Mouse (Mus musculus) MEL (cell line): ENCODE data around the gene Chchd1. TPM values are rescaled to one million over a fixed set of nuclear protein-coding genes. Genes with fewer than 3 reads are reported as not detected.

Experiments
- DNase-seq: peaks from one replicate; pipeline ENCODE4 v3.0.0; 2011; ENCODE audit warnings: low read depth, low spot score
- H3K27ac ChIP-seq: 2 replicates; pipeline ENCODE4 v1.5.1; 2012; ENCODE audit warnings: low read depth, mild to moderate bottlenecking, control low read depth, low read length, moderate library complexity; ENCODE audit not compliant: control insufficient read depth
- H3K27me3 ChIP-seq, 2 experiments: fragments of 150-350 bp in 1 of 2; sonication (generic) in 1 of 2; 2 replicates each; pipeline ENCODE4 v1.6.1; 2012; ENCODE audit warnings: low read length in 2 of 2, mild to moderate bottlenecking in 2 of 2, improper control_type of control experiment in 1 of 2, moderate library complexity in 1 of 2; ENCODE audit not compliant: insufficient read depth in 2 of 2, control insufficient read depth in 1 of 2
- H3K36me3 ChIP-seq, 2 experiments: 2 replicates each; pipeline ENCODE4 v1.6.1; 2012 to 2014; ENCODE audit warnings: low read length in 2 of 2, improper control_type of control experiment in 1 of 2, inconsistent platforms in 1 of 2, mild to moderate bottlenecking in 1 of 2; ENCODE audit not compliant: insufficient read depth in 2 of 2, control insufficient read depth in 1 of 2
- H3K4me1 ChIP-seq, 2 experiments: fragments of 150-350 bp in 1 of 2; sonication (generic) in 1 of 2; 2 replicates each; pipeline ENCODE4 v1.6.1; 2012; ENCODE audit warnings: low read length in 2 of 2, improper control_type of control experiment in 1 of 2, mild to moderate bottlenecking in 1 of 2; ENCODE audit not compliant: insufficient read depth in 2 of 2, control insufficient read depth in 1 of 2
- H3K4me3 ChIP-seq, 2 experiments: fragments of 150-350 bp in 1 of 2; sonication (generic) in 1 of 2; 2 replicates each; pipeline ENCODE4 v1.5.1; 2012; ENCODE audit warnings: low read depth in 2 of 2, low read length in 2 of 2, mild to moderate bottlenecking in 2 of 2, moderate library complexity in 2 of 2, control low read depth in 1 of 2, improper control_type of control experiment in 1 of 2; ENCODE audit not compliant: control insufficient read depth in 1 of 2, insufficient read depth in 1 of 2
- H3K79me2 ChIP-seq: 2 replicates; pipeline ENCODE4 v1.6.1; 2012; ENCODE audit warnings: mild to moderate bottlenecking, low read length, moderate library complexity; ENCODE audit not compliant: control insufficient read depth, poor library complexity, insufficient read depth
- H3K9ac ChIP-seq: 2 replicates; pipeline ENCODE4 v1.6.1; 2012; ENCODE audit warnings: low read depth, mild to moderate bottlenecking, control low read depth, low read length, moderate library complexity; ENCODE audit not compliant: control insufficient read depth, poor library complexity, severe bottlenecking
- H3K9me3 ChIP-seq: fragments of 150-350 bp; sonication (generic); replicated peaks from 2 replicates; pipeline ENCODE4 v1.6.1; 2012; ENCODE audit warnings: mild to moderate bottlenecking, low read length, improper control_type of control experiment, moderate library complexity; ENCODE audit not compliant: insufficient read depth
- CTCF ChIP-seq, 3 experiments: IDR thresholded peaks in 2 of 3; conservative IDR thresholded peaks in 1 of 3; 2 replicates each; pipeline ENCODE4 v1.5.1; 2011 to 2012; ENCODE audit warnings: low read length in 3 of 3, low read depth in 2 of 3, mild to moderate bottlenecking in 2 of 3, improper control_type of control experiment in 1 of 3, inconsistent platforms in 1 of 3, mixed read lengths in 1 of 3, moderate library complexity in 1 of 3; ENCODE audit not compliant: control insufficient read depth in 1 of 3, insufficient read depth in 1 of 3, poor library complexity in 1 of 3, severe bottlenecking in 1 of 3
- E2F4 ChIP-seq: IDR thresholded peaks from 2 replicates; pipeline ENCODE4 v1.6.1; 2011; ENCODE audit warnings: low read depth, low read length, improper control_type of control experiment, borderline replicate concordance
- ELF1 ChIP-seq: IDR thresholded peaks from 2 replicates; pipeline ENCODE4 v1.6.1; 2014; ENCODE audit warnings: low read depth, mild to moderate bottlenecking, inconsistent platforms, low read length, improper control_type of control experiment, moderate library complexity
- EP300 ChIP-seq, 2 experiments: IDR thresholded peaks; 2 replicates each; pipeline ENCODE4 v1.6.1; 2011; ENCODE audit warnings: improper control_type of control experiment in 2 of 2, low read length in 2 of 2, low read depth in 1 of 2, mild to moderate bottlenecking in 1 of 2
- ETS1 ChIP-seq: IDR thresholded peaks from 2 replicates; pipeline ENCODE4 v1.6.1; 2012; ENCODE audit warnings: low read depth, mild to moderate bottlenecking, inconsistent platforms, low read length, improper control_type of control experiment, moderate library complexity
- GABPA ChIP-seq: IDR thresholded peaks from 2 replicates; pipeline ENCODE4 v1.6.1; 2012; ENCODE audit warnings: low read depth, mild to moderate bottlenecking, inconsistent platforms, low read length, improper control_type of control experiment, moderate library complexity
- HCFC1 ChIP-seq: IDR thresholded peaks from 2 replicates; pipeline ENCODE4 v1.6.1; 2012; ENCODE audit warnings: low read depth, mild to moderate bottlenecking, inconsistent platforms, low read length, improper control_type of control experiment, moderate library complexity
- JUND ChIP-seq: IDR thresholded peaks from 2 replicates; pipeline ENCODE4 v1.6.1; 2011; ENCODE audit warnings: low read depth, mild to moderate bottlenecking, improper control_type of control experiment, low read length
- KAT2A ChIP-seq: conservative IDR thresholded peaks from 2 replicates; pipeline ENCODE4 v1.6.1; 2012; ENCODE audit warnings: low read depth, low read length, improper control_type of control experiment, inconsistent platforms
- MAFK ChIP-seq: IDR thresholded peaks from 2 replicates; pipeline ENCODE4 v1.6.1; 2011; ENCODE audit warnings: low read depth, mild to moderate bottlenecking, low read length, improper control_type of control experiment, borderline replicate concordance
- MAX ChIP-seq: IDR thresholded peaks from 2 replicates; pipeline ENCODE4 v1.6.1; 2011; ENCODE audit warnings: low read length, improper control_type of control experiment
- MXI1 ChIP-seq: IDR thresholded peaks from 2 replicates; pipeline ENCODE4 v1.6.1; 2011; ENCODE audit warnings: mild to moderate bottlenecking, low read depth, low read length, improper control_type of control experiment
- NRF1 ChIP-seq: IDR thresholded peaks from 2 replicates; pipeline ENCODE4 v1.6.1; 2014; ENCODE audit warnings: low read depth, mild to moderate bottlenecking, inconsistent platforms, low read length, improper control_type of control experiment, moderate library complexity; ENCODE audit not compliant: poor library complexity, insufficient read depth, severe bottlenecking
- POLR2A ChIP-seq, 2 experiments: IDR thresholded peaks; 2 replicates each; pipeline ENCODE4 v1.6.1; 2011 to 2012; ENCODE audit warnings: low read length in 2 of 2, mild to moderate bottlenecking in 2 of 2, control low read depth in 1 of 2, improper control_type of control experiment in 1 of 2, low read depth in 1 of 2, moderate library complexity in 1 of 2; ENCODE audit not compliant: control insufficient read depth in 1 of 2, insufficient read depth in 1 of 2, poor library complexity in 1 of 2
- RCOR1 ChIP-seq: IDR thresholded peaks from 2 replicates; pipeline ENCODE4 v1.6.1; 2012; ENCODE audit warnings: low read depth, mild to moderate bottlenecking, inconsistent platforms, low read length, improper control_type of control experiment
- SMC3 ChIP-seq: IDR thresholded peaks from 2 replicates; pipeline ENCODE4 v1.6.1; 2011; ENCODE audit warnings: low read depth, low read length, improper control_type of control experiment
- TBP ChIP-seq: IDR thresholded peaks from 2 replicates; pipeline ENCODE4 v1.8.0; 2011; ENCODE audit warnings: low read depth, low read length, improper control_type of control experiment
- TCF12 ChIP-seq: IDR thresholded peaks from 2 replicates; pipeline ENCODE4 v1.6.1; 2014; ENCODE audit warnings: low read depth, mild to moderate bottlenecking, inconsistent platforms, low read length, improper control_type of control experiment, moderate library complexity
- UBTF ChIP-seq: IDR thresholded peaks from 2 replicates; pipeline ENCODE4 v1.6.1; 2012; ENCODE audit warnings: low read depth, mild to moderate bottlenecking, inconsistent platforms, low read length, improper control_type of control experiment, moderate library complexity, borderline replicate concordance; ENCODE audit not compliant: insufficient read depth
- USF2 ChIP-seq, 2 experiments: IDR thresholded peaks; 2 replicates each; pipeline ENCODE4 v1.6.1; 2011 to 2012; ENCODE audit warnings: improper control_type of control experiment in 2 of 2, low read length in 2 of 2, borderline replicate concordance in 1 of 2, inconsistent platforms in 1 of 2, low read depth in 1 of 2, mild to moderate bottlenecking in 1 of 2; ENCODE audit not compliant: insufficient read depth in 1 of 2
- ZMIZ1 ChIP-seq: IDR thresholded peaks from 2 replicates; pipeline ENCODE4 v1.6.1; 2012; ENCODE audit warnings: low read depth, mild to moderate bottlenecking, inconsistent platforms, low read length, improper control_type of control experiment, moderate library complexity
- polyA plus RNA-seq, 2 experiments: library from polyadenylated mRNA; stranded (reverse) in 1 of 2; unstranded in 1 of 2; fragments of >175 nt in 1 of 2; fragments of >200 nt in 1 of 2; gene quantifications; 2 replicates each; pipeline versions ENCODE4 v1.2.1 to v1.2.4; 2012; ENCODE audit warnings: low replicate concordance in 2 of 2, low read depth in 1 of 2; ENCODE audit not compliant: insufficient read length in 2 of 2, insufficient read depth in 1 of 2, missing spikeins in 1 of 2
- total RNA-seq: library from RNA; depleted of rRNA; stranded (reverse); fragments of 300-350 nt; gene quantifications from 2 replicates; pipeline ENCODE4 v1.2.3, GENCODE M21; 2012

The Chchd1 gene
- total and polyA plus RNA-seq, 3 experiments, result 136 to 164 TPM; not detected in 1

- TF ChIP-seq CTCF (IDR thresholded peaks at IDR 0.05 in 2 of 3, conservative IDR thresholded peaks at IDR 0.05 in 1 of 3; ENCODE audit: control insufficient read depth in 1 of 3, insufficient read depth in 1 of 3, low read depth in 2 of 3, low read length in 3 of 3, poor library complexity in 1 of 3, severe bottlenecking in 1 of 3) (no peak), MAX (peak; percentile 37; the same call in 1 of the 2 replicates), KAT2A (no peak; the same call in 1 of the 2 replicates), ZMIZ1 (peak; percentile 91), MXI1 (no peak), TCF12 (peak; percentile 65), MAFK (no peak), E2F4 (no peak)
Observed at GRCm38 (mm10) chr14:20733952-20734774, 31.4 kb downstream of the Chchd1 start, which contains the start of gene Ndst2 (continued).

GRCm38 (mm10) chr14:20735052-20735451, 32.2 kb downstream of the Chchd1 start:
- Histone ChIP-seq H3K4me1 (peaks cover 28 to 45% of the 10 kb centered on the region in 2 experiments), H3K79me2 (peaks cover 17% of the 10 kb centered on the region), H3K36me3 (peaks cover 11 to 38% of the 10 kb centered on the region in 2 experiments), H3K9me3 (no peaks in the 10 kb centered on the region), H3K4me3 (no peak overlapping the region), H3K9ac (peak overlapping the region; percentile 18; the same call in 1 of the 2 replicates), H3K27ac (peak overlapping the region; percentile 66), H3K27me3 (no peaks in the 10 kb centered on the region)
- TF ChIP-seq E2F4 (no peak), TBP (no peak), RCOR1 (no peak), POLR2A (IDR thresholded peaks at IDR 0.05; ENCODE audit: control insufficient read depth in 1 of 2, insufficient read depth in 1 of 2, low read depth in 1 of 2, low read length in 2 of 2, poor library complexity in 1 of 2) (no peak), NRF1 (no peak), TCF12 (no peak), JUND (no peak), UBTF (no peak), HCFC1 (no peak), ETS1 (no peak), GABPA (no peak), MAFK (no peak), CTCF (IDR thresholded peaks at IDR 0.05 in 2 of 3, conservative IDR thresholded peaks at IDR 0.05 in 1 of 3; ENCODE audit: control insufficient read depth in 1 of 3, insufficient read depth in 1 of 3, low read depth in 2 of 3, low read length in 3 of 3, poor library complexity in 1 of 3, severe bottlenecking in 1 of 3) (no peak), ELF1 (no peak), SMC3 (no peak), USF2 (IDR thresholded peaks at IDR 0.05; ENCODE audit: borderline replicate concordance in 1 of 2, insufficient read depth in 1 of 2, low read depth in 1 of 2, low read length in 2 of 2) (no peak), EP300 (IDR thresholded peaks at IDR 0.05; ENCODE audit: low read depth in 1 of 2, low read length in 2 of 2) (no peak)
- no peak for DNase-seq
